Mouse (Mus musculus) megakaryocyte-erythroid progenitor cell, adult 5-6 weeks (primary cell): ENCODE measurements around the gene Uqcrc1. TPM values are rescaled to one million over a fixed set of nuclear protein-coding genes. Genes with fewer than 3 reads are reported as not detected.

Source experiments
- ATAC-seq: replicated peaks from 2 replicates; pipeline ENCODE4 v1.8.0; 2016; ENCODE audit warnings: mild to moderate bottlenecking, inconsistent platforms; ENCODE audit not compliant: severe bottlenecking, poor library complexity, low FRiP score, low TSS enrichment
- total RNA-seq, 2 experiments: library from RNA; stranded (forward) in 1 of 2; stranded (reverse) in 1 of 2; fragments of 200-1000, 215-1000 nt in 1 of 2; fragments of >200 nt in 1 of 2; fragmentation: Nextera tagmentation in 1 of 2; gene quantifications; 2 replicates each; pipeline ENCODE4 v1.2.3; 2014 to 2017

The Uqcrc1 gene
- total RNA-seq (2014; fragmentation: Nextera tagmentation) (281 and 361 TPM in 2 replicates), total RNA-seq (2017) (283 and 345 TPM in 2 replicates)

- peak; percentile 96 for ATAC-seq
These were observed at the start of gene Uqcrc1 for GRCm38 (mm10) chr9:108936418-108937364. Gene Uqcrc1 (plus strand): TSS chr9:108936633.

- no peak for ATAC-seq
These were observed 24.1 kb upstream of the Uqcrc1 start for GRCm38 (mm10) chr9:108912308-108912707.

- ATAC-seq = no peak
These were observed 23.3 kb upstream of the Uqcrc1 start for GRCm38 (mm10) chr9:108913161-108913560.

DNA sequence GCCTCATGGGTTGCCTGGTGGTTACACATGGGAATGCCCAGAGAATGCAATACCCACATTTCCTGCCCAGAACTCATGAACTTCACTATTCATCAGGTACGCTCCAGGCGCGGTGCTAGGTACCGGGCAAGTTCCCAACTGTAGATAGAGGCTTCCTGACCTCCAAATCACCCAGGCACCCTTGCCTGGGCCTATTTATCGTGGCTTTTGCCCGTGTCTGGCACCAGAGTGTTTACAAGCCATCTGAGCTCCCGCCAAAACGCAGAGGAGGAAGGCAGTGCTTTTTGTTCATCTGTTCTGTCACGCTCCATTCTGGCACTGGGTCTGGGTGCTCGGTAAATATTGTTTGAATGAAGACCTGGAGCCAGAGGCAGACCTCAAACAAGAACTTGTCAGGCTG, 22.8 kb upstream of the Uqcrc1 start:
- no peak for ATAC-seq

DNA sequence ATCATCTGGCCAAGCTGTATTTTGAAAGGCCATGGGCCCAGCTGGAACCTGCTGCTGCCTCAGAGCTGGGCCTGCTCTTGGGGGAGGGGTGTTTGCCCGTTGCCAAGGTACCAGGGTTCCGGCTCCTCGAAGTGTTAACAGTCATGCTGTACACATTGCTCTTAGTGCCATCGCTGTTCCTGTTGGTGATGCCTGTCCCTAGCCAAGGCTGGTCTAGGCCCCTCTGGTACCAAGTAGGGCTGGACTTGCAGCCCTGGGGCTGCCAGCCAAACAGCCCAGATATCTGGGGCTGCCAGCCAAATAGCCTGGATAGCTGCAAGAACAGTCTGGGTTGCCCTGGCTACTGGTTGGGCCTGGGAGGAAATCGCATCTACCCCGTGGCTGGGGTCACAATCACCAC, 21.9 kb upstream of the Uqcrc1 start, which contains the start of gene Tmem89:
Gene Tmem89 (plus strand): TSS at position 129 of the 400 bp plus-strand sequence.
- ATAC-seq = no peak

- no peak for ATAC-seq
These were observed 10.5 kb upstream of the Uqcrc1 start for GRCm38 (mm10) chr9:108925897-108926296.

GRCm38 (mm10) chr9:108928424-108928823, 8.0 kb upstream of the Uqcrc1 start:
- ATAC-seq = no peak

DNA sequence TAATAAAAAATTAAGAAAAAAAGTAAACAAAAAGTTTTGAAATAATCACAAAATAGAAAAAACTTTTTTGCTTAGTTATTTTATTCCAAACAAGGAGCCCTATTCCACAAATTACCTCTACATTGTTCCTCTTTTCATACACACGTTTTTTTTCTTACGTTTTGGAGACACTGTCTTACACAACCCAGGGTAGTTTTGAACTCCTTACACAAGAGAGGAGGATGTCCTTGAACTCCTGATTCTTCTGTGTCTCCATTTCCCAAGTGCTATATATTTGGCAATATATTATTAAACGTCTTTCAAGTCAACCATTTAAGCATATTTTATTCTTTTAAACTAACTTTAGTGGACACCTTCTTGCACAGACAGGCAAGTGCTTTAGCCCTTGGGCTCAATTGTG, 442 bp upstream of the Uqcrc1 start:
- no peak for ATAC-seq

DNA sequence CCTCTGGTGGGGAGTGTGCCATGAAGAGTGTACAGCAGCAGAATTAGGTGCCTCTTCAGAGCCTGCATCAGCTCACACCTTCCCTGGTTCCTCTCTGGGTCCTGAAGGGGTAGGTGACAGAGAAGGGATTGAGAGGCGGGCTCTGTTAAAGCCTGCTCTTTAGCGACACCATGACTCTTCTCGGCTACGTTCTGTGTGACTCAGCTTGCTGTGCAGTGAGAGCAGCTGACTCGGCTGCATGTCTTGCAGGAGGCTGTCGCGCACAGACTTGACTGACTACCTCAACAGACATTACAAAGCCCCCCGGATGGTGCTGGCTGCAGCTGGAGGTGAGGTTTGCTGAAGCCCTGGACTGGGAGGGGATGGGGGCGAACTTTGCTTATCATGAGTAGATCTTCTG, 8.7 kb downstream of the Uqcrc1 start:
- no peak for ATAC-seq

DNA sequence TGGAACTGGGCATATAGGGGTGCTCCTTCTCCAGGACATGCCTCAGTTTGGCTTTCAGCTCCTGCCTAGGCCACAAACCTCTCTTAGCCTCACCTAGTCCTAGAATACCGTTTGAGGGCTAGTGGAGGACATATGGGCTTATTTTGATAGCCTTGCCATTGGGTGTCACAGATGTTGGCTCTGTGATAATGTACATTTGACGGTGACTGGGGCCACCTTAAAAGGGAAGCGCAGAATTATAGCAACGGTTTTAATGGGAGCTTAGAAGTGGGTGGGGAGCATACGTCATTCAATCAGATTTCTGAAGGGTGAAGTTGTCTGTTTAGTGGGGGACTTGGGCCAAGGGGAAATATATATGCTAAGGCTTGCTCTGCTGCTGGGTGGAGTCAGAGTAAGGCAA, 9.2 kb downstream of the Uqcrc1 start:
- peak; percentile 25; the same call in 1 of the 2 replicates for ATAC-seq

- no peak for ATAC-seq
These were observed 13.0 kb downstream of the Uqcrc1 start for GRCm38 (mm10) chr9:108949231-108949966.

DNA sequence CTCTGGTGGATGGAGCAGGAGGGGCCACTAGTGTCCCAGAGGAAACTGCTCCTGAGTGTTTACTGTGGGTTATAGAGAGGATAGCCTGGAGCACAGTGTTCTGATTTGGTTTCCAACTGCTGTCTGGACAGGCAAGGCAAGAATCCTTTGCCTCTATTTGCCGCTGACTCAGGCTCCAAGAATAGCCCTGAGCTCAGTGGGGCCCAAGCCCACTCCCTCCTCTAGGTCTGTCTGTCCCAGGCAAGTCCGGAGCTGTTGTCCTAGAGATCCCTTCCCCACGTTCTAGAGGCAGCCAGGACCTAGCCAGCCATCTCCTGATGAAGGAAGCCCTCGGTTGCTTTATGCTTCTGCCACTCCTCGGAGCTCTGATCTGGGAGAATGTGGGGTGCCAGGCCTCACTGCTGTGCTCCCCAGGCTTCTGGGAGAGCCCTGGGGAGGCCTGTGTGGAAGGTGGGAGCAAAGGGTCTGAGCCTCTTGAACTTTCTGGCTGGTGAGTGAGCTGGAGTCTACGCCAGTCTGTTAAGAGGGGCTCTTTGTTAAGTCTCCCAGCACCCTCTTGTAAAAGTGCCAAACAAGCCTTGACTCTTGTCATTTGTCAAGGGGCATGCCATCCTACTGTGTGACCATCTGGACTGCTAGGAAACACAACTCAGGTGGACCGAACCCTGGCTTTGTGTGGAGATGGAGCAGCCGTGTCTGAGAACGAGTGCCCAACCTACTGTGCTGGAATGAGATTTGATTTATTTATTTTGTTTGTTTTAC, 13.7 kb downstream of the Uqcrc1 start:
- ATAC-seq = no peak

- ATAC-seq = no peak
These were observed 16.7 kb downstream of the Uqcrc1 start, which contains the start of gene Col7a1 for GRCm38 (mm10) chr9:108953081-108953636. Gene Col7a1 (plus strand): TSS chr9:108953586.

DNA sequence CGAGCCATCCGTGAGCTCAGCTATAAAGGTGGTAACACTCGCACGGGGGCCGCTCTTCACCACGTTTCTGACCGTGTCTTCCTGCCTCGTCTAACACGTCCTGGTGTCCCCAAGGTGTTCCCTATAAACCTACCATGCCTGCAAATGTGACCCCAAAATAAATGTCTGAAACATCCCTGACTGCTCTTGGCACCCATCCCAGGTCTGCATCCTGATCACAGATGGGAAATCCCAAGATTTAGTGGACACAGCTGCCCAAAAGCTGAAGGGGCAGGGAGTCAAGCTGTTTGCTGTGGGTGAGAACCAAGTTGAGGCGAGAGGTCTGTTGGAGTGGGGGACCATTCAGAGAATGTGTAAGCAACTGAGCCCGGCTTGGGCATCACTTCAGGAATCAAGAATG, 18.8 kb downstream of the Uqcrc1 start:
- no peak for ATAC-seq

DNA sequence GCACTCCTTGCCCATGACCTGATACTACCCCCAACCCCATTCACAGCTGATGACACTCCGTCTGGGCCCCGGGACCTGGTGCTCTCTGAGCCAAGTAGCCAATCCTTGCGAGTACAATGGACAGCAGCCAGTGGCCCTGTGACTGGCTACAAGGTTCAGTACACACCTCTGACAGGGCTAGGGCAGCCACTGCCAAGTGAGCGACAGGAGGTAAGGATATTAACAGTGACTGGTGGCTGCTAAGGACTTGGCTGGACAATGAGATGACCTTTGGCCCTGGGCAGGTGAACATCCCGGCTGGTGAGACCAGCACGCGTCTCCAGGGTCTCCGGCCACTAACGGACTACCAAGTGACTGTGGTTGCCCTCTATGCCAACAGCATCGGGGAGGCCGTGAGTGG, 19.4 kb downstream of the Uqcrc1 start:
- ATAC-seq = no peak

GRCm38 (mm10) chr9:108963577-108963976, 27.1 kb downstream of the Uqcrc1 start:
- ATAC-seq = no peak

- ATAC-seq = no peak
These were observed 27.9 kb downstream of the Uqcrc1 start for GRCm38 (mm10) chr9:108964338-108964737.

GRCm38 (mm10) chr9:108970623-108971022, 34.2 kb downstream of the Uqcrc1 start:
- ATAC-seq = peak; percentile 39

DNA sequence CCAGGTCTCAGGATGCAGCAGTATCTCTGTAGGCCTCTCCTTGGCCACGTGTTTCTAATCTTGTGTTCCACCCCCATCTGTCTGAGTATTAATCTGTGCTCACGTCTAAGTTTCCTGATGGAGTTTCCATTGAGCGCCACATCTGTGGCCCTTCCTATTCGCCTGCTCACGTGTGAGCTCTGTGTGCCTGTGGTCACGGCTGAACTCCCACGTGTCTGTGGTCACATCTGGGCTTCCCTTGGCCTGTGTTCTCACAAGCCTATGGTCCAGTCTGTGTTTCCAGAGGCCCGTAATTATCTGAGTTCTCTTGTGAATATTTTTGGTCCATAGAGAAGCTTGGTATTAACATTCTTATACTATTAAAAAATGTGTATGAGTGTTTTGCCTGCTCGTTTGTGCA, 40.0 kb downstream of the Uqcrc1 start:
- no peak for ATAC-seq
